Mouse (Mus musculus) A20 (cell line): ENCODE results near the gene Gpr182.
"Not testable (repeated sequence)": the region's sequence is repeated elsewhere in the genome, so short reads cannot be mapped to it uniquely, and the experiment has no call there.

Source experiments
- DNase-seq: peaks from one replicate; pipeline ENCODE4 v3.0.0-alpha.2; 2011; ENCODE audit warnings: low read depth, low spot score

Gpr182 gene

DNA sequence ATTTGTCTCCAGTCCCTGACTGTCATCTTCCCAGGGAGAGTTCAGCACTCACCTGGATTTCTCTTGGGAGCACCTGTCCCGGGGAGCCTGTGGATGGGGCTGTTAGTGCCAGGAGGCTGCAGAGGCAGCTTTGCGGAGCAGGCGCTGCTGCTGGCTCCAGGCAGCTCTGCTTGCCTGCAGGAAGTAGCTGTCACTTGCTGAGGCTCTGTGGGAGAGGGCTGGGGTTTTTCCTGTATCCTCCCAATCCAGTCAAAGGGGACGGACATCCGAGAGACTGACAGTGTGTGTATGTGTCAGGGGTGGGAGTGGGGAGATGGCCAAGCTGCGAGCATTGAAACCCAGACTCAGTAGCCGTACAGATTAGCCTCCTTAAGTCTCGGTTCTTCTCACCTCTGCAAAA is at the start of gene Gpr182:
Gene Gpr182 (minus strand): TSS at position 185 of the 400 bp plus-strand sequence.
- DNase-seq, result no peak

DNA sequence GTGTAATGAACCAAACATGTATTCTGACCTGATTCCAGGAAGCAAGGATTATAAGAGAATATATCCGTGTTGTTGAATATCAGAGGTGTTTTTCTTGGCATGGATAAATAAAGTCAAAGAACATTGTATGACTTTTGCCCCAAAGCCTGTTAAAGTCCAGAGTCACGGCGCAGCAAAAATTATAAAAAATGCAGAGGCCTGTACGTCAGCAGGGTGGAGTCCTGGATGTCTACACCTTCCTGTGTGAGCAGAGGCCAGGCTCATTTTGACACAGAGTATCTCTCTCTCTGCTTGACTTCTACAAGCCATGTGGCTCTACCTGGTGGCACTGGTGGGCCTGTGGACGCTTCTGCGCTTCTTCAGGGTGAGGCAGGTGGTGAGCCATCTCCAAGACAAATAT is 49.4 kb upstream of the Gpr182 start, which contains the start of gene Rdh16:
Gene Rdh16 (plus strand): TSS at position 262 of the 400 bp plus-strand sequence.
- DNase-seq, result no peak

DNA sequence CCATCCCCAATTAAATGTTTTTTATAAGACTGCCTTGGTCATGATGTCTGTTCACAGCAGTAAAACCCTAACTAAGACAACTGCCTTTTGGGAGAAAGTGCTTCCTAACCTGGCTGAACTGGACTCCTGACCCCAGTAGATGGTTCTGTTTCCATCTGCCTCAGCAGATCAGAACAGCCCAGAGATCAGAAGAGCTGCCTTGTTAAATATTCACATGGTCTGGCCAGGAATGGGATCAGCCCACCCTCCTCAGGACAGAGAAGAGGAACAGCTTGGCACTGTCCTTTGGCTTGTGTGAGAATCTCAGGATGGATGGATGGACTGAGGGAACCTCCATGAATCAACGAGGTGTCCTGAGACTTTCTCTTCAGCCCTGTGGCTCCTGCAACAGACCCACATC is 47.8 kb upstream of the Gpr182 start:
- no peak for DNase-seq

DNA sequence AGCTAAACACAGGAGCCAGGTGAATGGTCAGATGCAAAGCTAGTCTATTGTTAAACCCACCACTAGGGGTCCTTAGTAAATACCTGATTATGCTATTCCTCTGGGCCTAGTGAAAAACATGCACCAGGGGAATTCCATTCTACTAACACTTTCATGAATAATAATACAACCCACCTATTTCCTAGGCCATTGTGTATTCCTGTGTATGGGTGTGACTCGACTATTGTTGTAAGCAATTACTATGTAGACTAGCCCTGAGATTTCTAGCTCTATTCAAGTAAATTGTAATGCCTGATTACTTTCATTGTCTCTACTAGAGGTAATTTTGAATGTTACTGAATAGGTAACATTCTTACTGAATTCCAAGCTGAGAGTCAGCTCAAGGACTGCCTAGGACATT is 33.9 kb upstream of the Gpr182 start:
- DNase-seq, result peak; percentile 12

DNA sequence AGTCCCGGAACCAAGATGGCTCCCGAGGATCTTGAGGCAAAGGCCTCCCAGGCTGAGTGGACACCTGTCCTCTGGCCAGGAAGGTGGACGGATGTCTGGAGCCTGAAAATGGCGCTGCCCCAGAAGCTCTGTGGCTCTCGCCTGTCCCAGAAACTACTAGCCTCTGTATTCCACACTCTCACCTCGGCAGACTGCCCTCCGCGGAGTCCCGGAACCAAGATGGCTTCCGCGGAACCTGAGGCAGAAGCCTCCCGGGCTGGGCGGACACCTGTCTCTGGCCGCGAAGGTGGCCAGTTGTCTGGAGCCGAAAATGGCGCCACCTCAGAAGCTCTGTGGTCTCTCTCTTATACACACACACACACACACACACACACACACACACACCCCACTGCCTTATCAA is 30.8 kb upstream of the Gpr182 start:
- DNase-seq, result not testable (repeated sequence)

DNA sequence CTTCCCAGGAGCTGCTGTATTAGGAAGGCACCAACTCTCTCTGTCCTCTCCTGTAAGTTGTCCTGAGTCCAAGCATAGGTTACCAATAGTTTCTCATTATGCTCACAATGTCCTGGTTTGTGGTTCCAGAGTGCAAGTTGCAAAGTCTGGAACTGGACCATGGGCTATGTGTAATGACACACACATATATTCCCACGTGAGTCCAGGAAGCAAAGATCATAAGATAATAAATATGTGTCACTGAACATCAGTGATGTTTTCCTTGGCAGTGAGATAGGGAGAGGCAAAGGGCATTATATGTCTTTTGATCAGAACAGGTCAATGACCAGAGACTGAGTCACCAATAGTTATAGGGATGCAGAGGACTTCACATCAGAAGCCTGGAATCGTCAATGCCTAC is 24.5 kb upstream of the Gpr182 start, which contains the start of gene Rdh9:
Gene Rdh9 (plus strand): TSS at position 376 of the 400 bp plus-strand sequence.
- DNase-seq, result no peak

DNA sequence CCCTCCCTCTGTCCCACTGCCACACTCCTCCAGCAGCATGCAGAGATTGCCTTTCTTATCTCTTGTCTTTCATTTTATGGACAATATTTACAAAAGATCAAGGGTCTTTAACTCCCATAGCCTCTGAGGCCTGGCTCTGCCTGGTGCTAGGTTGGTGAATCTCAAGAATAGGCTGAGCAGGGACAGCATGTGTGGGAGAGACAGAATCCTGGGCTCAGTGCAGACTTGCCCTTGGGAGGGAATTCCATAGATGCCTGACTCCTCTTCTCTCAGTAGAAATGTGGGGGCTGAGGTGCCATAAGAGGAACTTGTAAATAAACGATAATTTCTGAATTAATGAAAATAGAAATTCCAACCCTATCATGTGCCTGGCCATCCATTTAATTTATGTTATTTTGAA is 15.0 kb upstream of the Gpr182 start:
- DNase-seq, result no peak

DNA sequence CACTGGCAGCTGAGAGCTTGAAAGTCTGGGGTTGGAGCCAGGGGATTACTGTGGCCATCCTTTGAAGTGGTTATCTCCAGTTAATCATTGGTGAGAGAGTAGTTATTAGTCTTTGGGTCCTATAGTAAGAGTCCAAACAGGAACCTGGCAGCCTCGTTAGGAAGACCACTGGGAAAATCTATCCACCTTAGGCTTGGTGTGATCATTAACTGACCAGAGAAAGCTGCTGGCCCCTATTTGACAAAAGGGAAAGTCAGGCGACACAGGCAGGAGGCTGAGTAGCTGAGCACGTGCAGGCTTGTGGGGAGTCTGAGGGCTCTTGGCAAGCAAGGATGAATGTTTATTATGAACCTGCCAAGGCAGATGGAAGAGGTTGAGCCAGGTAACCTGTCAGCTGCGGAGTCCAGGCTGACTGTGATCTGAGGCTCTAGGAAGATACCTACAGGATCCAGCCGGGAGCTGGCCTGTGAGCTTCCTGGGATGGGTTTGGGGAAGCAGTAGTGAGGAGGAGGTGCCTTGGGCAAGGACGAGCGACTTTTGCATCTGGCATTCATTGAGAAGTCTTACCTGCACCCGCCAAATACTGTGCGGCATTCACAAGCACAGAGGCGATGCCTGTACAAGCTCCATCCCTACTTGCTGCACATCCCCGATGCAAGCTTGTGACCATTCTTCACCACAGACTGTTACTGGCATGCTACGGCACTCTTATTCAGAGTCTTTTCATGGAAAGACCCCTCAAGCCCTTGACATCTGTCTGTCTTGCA is 12.6 kb upstream of the Gpr182 start:
- no peak for DNase-seq

DNA sequence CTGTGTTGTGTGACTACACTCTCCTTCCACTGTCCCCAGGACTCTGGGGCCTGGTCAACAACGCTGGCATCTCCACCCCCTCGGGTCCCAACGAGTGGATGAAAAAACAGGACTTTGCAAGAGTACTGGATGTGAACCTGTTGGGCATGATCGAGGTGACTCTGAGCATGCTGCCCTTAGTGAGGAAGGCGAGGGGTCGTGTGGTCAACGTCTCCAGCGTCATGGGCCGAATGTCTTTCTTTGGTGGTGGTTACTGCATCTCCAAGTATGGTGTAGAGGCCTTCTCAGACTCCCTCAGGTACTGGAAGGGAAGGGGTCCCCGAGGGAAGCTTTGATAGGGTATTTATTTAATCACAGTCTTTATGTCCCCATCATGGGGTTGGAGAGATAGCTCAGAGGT is 11.4 kb upstream of the Gpr182 start:
- not testable (repeated sequence) for DNase-seq

DNA sequence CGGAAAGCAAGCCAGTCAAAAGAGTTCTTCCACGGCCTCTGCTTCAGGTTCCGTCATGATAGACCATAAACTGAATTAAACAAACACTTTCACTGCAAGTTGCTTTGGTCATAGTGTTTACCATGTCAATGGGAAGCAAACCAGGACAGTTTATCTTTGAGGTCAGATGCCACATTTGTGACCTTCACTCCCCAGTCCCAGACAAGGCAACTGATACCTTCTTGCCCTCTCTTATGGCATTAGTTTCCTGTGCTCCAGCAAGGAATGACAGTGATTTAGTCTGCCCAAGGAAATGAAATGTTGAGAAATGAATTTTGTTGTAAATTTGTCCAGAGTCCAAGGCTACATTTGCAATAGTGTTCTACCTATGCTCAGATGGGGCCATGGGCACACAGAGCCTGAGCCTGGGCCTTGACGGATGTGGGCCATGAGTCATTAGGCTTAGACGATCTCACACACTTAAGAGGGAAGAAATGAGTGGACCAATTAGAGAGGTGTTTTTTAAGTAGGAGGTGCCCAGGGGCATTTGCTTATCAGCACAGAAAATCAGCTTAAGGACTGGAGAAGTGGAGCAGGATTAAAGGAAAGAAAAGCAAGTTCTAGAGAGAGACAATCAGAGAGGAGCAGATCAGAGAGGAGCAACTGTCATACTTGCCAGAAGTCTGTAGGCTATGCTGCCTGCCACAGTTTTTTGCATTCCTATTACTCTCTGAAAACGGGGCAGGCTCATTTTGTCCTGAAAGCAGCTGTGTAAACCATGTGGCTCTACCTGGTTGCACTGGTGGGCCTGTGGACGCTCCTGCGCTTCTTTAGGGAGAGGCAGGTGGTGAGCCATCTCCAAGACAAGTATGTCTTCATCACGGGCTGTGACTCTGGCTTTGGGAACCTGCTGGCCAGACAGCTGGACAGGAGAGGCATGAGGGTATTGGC is 7.9 kb upstream of the Gpr182 start, which contains the start of the genes Rdh1 and Rdh16f1:
Gene Rdh1 (plus strand): TSS at position 541 of the 930 bp plus-strand sequence.
Gene Rdh16f1 (plus strand): TSS at position 607 of the 930 bp plus-strand sequence.
- DNase-seq, result no peak

DNA sequence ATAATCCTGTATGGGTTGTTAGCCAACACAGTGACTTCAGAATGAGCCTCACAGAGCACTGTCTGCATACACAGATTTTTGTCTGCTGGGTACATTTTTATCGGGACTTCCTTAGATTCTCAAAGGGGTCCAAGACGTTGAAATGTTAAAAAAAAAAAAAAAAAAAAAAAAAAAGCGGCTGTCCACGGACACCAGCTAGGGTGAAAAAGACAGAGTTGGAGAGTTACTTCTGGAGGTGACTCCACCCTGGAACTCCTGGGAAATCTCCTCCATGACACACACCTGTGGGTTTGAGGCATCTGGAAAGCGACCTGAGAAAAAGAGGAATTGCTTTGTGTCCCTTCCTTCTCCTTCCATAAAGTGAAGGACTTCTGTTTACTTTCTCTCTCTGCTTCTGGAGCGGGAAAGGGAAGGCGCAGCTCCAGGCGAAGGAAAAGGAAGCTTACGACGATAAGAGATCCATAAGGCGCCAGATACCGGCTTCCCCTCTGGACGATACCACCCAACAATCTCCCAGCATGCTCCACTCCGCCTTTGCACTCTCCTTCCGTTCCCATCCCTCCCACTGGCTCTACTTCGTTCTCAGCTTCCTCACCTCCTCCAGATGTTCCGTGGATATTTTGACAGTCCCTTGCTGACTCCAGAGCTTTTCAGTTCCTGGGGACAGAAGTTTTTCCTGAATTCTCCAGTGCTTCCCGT is 4.4 kb upstream of the Gpr182 start:
- DNase-seq, result no peak

DNA sequence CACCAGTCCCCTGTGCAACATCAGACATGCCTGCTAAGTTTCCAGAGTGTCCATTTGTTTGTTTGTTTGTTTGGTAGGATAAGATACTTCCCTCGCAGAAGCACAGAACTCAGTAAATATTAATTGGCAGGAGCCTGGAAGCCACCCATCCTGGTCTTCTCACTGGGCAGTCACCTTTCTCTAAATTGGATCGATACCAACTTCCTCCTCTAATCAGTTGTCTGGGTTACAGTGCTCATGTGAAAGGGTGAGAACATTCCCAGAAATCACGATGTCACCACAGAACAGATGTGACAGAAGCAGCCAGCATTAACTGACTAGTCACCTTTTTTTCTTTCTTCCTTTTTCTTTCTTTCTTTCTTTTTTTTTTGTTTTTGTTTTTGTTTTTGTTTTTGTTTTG is 3.7 kb upstream of the Gpr182 start:
- DNase-seq, result no peak

DNA sequence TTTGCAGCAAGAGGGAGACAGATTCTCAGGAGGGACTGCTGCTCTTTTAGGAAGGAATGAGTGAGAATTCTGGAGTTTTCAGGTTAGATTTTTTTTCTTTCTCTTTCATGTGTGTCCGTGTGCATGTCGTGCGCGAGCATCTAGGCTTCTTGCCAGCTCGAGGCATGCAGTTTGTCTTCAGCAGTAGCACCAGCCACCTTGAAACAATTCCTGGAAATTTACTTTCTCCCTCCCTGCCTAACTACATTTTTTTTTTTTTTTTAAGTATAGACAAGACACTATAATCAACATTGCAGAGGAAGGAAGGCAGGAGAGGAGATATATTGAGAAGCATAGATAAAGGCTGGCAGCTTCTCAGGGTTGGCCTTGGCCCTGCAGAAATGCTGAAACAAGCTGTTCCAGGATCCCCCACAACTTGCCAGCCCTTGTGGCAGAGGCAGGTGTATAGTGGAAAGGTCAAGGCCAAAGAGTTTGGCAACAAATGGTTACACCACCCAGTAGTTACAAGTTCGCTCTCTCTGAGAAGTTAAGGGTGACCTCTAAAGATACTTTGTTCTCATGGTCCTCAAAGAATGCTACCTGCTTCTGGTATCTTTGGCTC is 3.1 kb upstream of the Gpr182 start:
- no peak for DNase-seq

DNA sequence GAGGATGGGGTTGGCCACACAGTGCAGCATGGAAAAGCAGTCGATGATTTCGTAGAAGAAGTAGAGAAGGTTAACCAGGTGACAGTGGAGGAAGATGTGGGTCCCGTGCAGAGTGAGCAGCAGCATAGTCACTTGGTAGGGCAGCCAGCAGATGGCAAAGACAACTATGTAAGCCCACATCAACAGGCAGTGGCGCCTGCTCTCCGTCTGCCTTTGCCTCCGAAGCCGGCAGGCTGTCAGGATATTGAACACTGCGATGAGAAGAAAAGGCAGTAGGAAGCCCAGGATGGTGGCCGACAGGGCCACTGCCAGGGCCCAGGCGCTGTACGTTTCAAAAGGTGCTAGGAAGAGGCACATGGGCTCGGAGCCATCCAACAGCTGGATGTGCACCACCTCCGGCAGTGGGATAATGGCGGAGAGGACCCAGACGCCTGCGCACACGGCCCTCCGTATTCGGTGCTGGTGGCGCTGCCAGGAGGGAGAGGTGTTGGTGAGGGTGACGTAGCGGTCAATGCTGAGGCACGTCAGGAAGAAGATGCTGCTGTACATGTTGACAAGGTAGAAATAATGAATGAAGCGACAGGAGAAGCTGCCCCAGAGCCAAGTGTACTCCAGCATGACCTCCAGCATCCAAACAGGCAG is 1.3 kb downstream of the Gpr182 start:
- DNase-seq, result no peak

DNA sequence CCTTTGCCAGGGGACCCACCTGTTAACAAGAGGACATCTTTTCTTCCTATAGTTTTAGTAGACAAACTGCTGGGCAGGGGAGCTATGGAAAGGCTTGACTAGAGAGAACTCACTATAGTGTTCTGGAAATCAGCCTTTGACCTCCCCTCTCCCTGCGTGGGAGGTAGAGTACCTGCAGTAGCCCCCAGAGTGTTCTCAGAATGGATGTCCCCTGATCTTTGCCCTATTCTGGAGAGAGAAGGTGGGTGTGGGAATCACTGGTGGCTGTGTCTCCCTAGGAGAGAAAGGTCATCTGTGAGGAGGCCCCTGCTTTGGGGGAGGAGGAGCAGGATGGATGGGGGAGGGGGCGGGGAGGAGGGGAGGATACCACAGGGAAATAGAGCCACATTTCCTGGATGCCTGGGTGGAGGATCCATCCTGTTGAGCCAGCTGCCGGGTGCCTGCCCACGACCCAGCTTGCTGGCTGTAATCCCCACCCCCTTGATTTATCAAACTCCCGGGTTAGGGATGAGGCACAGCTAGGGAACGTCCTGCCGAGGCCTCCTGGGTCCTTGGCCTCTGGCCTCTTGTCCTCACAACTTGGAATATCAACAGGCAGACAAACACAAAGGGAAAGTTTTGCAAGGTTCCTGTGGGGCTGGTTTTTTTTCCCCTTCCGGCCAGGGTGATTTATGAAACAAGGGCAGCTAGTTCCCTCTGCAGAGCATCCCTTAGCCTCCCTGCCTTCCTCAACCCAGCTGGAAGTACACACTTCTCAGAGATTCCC is 2.5 kb downstream of the Gpr182 start:
- no peak for DNase-seq

DNA sequence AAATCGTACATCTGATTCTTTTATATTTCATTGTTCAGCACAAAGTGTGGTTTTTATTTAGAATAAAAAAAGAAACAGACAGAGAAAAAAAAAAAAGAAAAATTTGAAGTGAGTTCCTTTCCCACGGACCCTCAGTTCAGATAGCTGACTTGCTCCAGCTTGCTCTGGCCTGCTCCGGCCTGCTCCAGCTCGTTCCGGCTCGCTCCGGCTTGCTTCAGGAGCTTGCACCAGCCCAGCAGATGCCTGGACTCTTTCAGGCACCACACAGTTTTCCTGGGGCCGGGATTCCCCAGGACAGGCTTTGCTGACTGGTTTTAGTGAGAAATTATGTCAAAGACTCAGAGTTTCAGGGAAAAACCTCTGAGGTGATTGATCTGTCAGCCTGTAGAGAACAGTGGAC is 4.3 kb downstream of the Gpr182 start:
- no peak for DNase-seq

DNA sequence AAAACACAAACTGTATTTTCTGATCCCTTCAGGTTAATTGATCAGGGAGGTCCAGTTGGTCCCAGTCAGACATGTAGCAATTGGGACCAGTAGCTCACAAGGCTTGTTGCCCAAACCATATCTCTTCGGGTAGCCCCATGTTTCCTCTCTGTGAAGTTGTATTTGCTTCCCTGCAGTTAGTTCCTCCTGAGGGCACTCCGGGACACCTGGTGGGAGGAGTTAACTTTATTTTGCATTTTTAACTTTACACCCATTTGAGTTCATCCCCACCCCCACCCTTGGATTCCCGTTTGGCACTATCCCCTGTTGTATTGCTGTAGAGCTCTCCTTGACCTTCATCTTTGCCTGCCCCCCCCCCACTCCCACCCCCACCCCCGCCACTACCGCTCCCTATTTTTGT is 5.6 kb downstream of the Gpr182 start:
- DNase-seq, result no peak

DNA sequence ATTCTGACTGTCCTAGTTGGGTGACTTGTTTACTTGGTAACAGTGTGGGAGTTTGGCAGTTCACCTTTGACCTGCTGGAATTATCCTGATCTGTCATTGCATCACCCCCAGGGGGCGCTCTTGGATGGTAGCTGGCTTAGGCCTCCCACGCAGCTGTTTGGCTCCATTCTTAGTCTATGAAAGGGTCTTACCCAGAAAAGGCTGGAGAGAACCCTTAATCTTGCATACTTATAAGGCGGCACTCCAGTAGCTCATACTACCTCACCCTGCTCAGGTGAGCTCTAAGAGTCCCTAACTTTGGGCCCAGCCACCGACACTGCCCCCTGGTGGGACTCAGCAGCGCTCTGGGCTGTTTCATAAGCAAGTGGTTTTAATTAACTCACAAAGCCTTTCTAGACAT is 6.9 kb downstream of the Gpr182 start:
- DNase-seq, result peak; percentile 58

DNA sequence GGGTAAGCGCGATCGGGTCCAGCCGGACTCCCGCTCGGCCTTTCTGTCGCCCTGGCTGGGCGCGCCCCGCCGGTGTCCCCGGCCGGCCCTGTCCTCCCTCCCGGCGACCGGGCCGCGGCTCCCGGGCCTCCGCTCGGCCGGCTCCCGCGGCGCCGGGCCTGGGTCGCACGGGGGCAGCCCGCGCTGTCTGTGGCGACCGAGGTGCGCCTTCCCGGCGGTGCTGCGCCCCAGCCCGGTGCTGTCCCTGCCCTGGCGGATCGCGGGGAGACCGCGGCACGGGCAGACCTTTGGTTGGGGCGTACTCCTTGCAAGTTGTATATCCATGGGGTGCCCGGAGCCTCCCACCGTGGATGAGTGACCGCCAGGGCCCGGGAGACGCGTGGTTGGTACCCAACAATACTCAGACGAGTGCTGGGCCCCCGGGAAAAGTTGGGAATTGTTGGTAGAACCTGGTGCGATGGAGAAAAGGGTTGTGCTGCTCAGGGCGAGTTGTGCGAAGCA is 11.8 kb downstream of the Gpr182 start:
- peak; percentile 52 for DNase-seq
